Mouse (Mus musculus): ENCODE measurements around the gene Ctrl.

DNA sequence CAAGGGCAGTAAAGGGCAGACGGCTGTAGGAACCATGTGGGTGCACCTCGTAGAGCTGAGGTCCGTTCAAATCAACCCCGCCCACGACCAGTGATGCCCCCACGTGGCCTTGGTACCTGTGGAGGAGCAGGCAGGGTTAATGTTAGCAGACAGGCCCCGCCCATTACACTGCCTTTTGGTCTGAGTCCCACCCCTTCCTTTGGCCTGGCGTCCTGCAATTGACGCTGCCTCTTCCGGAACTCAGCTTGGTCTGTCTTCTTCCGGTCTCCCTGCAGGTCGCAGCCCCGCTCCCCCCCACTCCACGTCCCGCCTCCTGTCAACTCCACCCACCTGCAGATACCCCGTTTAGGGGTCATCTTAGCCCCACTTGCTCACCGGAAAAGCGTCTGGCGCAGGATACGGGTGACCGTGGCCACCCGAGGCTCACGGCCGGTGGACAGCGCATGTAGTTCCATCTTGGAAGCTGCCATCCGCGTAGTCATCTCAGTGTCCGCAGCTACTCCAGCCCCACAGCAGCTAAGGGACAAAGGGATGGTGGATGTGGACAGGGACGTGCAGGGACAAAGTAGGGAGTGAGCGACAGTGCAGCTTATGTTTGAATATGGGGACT is 3.3 kb upstream of the Ctrl start:
- peak; percentile 90 for TF ChIP-seq MAX (IDR thresholded peaks at IDR 0.05)
- TF ChIP-seq CTCF (IDR thresholded peaks at IDR 0.05; ENCODE audit: control insufficient read depth, insufficient read depth, insufficient read length), result no peak
- no peak for TF ChIP-seq FOSL1 (IDR thresholded peaks at IDR 0.05; ENCODE audit: insufficient read depth, low read length, poor library complexity, severe bottlenecking)
